Mouse (Mus musculus): ENCODE data around the gene Thoc7. TPM values are rescaled to one million over a fixed set of nuclear protein-coding genes. Genes with fewer than 3 reads are reported as not detected.

The Thoc7 gene
- polyA plus RNA-seq (2015; fragmentation: Nextera tagmentation; extraction: Ambion mirVana) = 146 and 164 TPM in 2 replicates

DNA sequence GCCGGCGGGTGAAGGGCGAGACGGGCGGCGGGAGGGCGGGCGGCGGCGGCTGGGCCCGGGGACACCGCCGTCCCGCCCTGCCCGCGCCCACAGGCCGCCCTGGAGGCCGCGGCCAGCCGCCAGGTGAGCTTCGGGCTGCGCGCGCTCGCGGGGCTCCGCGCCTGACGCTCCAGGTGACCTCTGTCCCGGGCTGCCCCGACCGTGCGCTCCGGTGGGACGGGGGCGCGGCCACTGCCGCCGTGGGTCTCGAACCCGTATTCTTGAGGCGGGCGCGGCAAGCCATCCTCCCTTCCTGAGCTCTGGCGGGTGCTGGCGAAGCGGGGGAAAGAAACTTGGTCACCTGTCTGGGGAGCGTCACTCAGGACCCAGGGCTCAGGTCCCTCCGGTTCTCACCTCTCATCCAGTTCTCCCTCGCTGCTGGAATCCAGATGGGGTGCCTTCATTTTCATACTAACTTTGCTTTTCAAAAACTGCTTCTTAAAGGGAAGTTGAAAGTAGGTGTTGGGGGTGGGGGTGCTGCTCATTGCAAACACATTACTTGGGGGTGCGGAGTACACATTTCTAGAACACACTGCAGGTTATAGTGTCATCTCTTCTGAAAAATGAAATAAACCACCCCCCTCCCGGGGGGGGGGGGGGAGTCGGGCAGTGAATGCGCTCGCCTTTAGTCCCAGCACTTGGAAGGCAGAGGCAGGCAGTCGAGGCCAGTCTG, at the start of gene Thoc7, which contains the start of gene Atxn7:
Thoc7 (minus strand) TSS at position 452 of the 712 bp plus-strand sequence.
Atxn7 (plus strand) TSS at position 40 of the 712 bp plus-strand sequence.
- Histone ChIP-seq H3K9ac (peak within 1 kb of the TSS; percentile 98), H3K4me2 (peak within 1 kb of the TSS; percentile 75), H3K4me3 (peak within 1 kb of the TSS; percentile 96), H3K9me3 (no peaks in the 10 kb centered on the region), H3K36me3 (no peaks in the 10 kb centered on the region; the same call in 1 of the 2 replicates), H3K27ac (replicated peaks) (peak within 1 kb of the TSS; percentile 86), H3K4me1 (peaks cover 25% of the 10 kb centered on the region), H3K27me3 (replicated peaks) (peaks cover 9% of the 10 kb centered on the region)
- 3% methylated on average over 35 of the region's 56 CpGs for WGBS
- peak; percentile 52; the same call in 1 of the 2 replicates for ATAC-seq (ENCODE audit: extremely low read depth, insufficient number of reproducible peaks, low FRiP score, low TSS enrichment)

DNA sequence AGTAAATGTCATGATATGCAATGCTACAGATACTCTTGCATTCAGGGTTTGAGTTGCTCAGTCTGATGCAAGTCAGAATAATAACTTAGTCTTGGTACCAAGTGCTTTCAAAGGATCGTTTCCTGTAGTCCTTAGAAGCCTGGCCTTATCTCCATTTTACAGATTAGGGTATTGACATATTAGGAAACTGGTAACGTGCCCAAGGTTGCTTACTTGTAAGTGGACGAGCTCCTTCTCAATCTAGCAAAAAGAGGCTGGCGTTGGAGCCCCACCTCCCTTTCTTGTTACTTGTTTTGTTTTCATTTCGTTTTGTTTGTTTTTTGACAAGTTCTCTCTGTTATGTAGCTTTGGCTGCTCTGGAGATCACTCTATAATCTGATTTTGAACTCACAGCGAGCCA, 48.1 kb upstream of the Thoc7 start:
- H3K9me3 ChIP-seq = no peaks in the 10 kb centered on the region
- ATAC-seq (ENCODE audit: extremely low read depth, insufficient number of reproducible peaks, low FRiP score, low TSS enrichment) = no peak
- H3K4me2 ChIP-seq = no peak overlapping the region
- no peaks in the 10 kb centered on the region for H3K27me3 ChIP-seq (replicated peaks)
- H3K4me3 ChIP-seq = no peak overlapping the region
- H3K9ac ChIP-seq = no peak overlapping the region
- whole genome bisulfite sequencing = 38% methylated on average over 6 of the region's 6 CpGs
- peaks cover under 1% of the 10 kb centered on the region; the same call in 1 of the 2 replicates for H3K36me3 ChIP-seq
- no peak overlapping the region for H3K27ac ChIP-seq (replicated peaks)
- peaks cover 16% of the 10 kb centered on the region for H3K4me1 ChIP-seq

DNA sequence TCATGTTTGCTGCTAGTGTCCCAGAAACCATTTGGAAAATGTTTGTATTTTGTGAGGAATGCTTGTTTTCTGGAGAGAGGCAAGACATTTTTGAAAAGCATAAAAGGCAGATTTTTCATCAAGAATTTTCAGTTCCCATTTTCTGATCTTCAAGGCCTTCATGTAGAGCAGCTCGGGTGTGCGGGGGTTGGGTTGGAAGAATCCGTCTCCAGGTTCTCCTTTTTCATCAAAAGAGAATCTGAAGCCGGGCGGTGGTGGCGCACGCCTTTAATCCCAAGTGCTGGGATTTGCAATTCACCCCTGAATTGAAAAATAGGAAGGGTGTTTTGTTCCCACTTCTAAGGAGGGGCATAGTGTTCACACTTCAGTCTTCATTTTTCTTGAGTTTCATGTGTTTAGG, 41.1 kb upstream of the Thoc7 start:
- H3K9ac ChIP-seq = no peak overlapping the region
- H3K4me1 ChIP-seq = no peaks in the 10 kb centered on the region
- H3K4me3 ChIP-seq = no peak overlapping the region
- no peaks in the 10 kb centered on the region for H3K9me3 ChIP-seq
- WGBS = 86% methylated on average over 7 of the region's 7 CpGs
- H3K27me3 ChIP-seq (replicated peaks) = no peaks in the 10 kb centered on the region
- H3K36me3 ChIP-seq = 0 out of 2 replicates have a peak, but pooled peaks cover 4% of the 10 kb centered on the region
- no peak overlapping the region for H3K4me2 ChIP-seq
- no peak for ATAC-seq (ENCODE audit: extremely low read depth, insufficient number of reproducible peaks, low FRiP score, low TSS enrichment)
- no peak overlapping the region for H3K27ac ChIP-seq (replicated peaks)

DNA sequence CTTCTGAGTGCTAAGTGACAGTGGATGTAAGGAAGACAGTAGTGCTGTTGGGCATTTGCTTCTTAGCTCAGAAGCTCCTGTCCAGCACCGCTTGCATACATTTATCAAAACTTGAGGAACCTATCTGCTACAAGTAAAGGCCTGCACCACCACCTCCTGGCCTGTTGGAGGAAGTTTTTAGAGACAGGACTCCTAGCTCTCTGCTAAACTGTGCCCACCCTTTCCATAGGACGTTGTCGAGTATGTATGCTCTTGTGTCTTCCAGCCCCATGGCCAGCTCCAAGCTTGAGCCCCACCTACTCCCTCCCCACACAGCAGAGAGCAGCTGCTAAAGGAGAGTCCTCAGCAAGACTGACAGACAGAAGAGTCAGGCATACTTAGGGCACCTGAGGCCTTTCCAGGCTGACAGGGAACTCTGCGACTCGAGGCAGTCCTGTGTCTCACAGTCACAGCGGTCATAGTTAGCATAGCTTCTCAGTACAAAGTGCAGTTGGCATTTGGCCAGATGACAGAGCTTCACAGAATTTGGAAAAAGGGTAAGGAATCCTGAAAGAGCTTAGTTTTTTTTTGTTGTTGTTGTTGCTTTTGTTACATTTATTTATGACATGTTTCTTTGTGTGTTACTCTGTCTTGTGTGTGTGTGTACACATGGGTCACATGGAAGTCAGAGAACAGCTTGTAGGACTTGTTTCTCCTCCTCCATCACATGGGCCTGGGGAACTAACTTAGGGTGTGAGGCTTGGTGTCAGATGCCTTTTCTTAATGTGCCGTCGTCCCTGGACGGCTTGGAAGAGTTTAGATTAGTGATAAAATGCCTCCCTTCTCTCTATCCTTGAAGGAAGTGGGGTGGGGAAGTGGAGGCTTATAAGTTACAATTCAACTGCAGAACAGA, 33.8 kb upstream of the Thoc7 start:
- ATAC-seq (ENCODE audit: extremely low read depth, insufficient number of reproducible peaks, low FRiP score, low TSS enrichment) = no peak
- Histone ChIP-seq H3K27me3 (replicated peaks) (no peaks in the 10 kb centered on the region), H3K4me2 (no peak overlapping the region), H3K27ac (replicated peaks) (0 out of 2 replicates have a peak overlapping the region, but pooled peaks have one; percentile 31), H3K9me3 (no peaks in the 10 kb centered on the region), H3K4me1 (peaks cover 19% of the 10 kb centered on the region), H3K9ac (0 out of 2 replicates have a peak overlapping the region, but pooled peaks have one; percentile 24), H3K36me3 (no peaks in the 10 kb centered on the region), H3K4me3 (no peak overlapping the region)
- 27% methylated on average over 9 of the region's 9 CpGs for WGBS

DNA sequence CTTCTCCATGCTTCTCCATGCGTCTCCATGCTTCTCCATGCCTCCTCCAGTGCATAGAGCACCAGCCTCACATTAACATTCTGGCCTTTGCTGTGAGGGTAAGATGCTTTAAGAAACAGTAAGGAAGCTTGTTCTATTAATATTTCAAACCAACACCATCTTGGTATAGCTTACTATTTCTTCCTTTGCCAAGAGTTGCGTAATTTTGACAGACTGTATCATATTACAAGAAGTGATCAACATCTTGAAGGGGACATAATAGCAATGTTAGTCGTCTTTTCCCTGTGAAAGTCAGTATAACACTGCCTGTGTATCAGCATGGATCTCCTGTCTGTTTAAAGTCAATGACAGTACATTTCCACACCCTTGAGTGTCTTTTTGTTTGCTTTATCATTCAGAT, 29.1 kb upstream of the Thoc7 start:
- Histone ChIP-seq H3K36me3 (no peaks in the 10 kb centered on the region), H3K4me3 (no peak overlapping the region)

DNA sequence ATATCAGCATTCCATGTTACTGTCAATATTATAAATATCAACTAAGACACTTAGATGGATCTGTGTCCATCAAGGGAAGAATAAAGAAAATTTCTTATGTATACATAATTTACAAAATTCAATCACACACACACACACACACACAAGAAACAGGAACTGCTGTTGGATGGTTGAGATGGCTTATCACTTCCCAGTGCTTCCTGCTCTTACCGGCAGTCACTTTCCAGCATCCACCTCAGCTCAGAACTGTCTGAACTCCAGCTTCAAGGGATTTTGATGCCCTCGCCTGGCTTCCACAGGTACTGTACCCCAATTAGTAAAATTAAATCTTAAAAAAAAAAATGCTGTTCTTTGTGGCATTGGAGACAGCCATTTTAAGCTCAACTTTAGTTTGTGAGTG, 26.7 kb upstream of the Thoc7 start:
- H3K4me3 ChIP-seq = no peak overlapping the region
- no peak for ATAC-seq (ENCODE audit: extremely low read depth, insufficient number of reproducible peaks, low FRiP score, low TSS enrichment)
- 43% methylated on average over 2 of the region's 2 CpGs for WGBS

More for the DNA sequence above, 29.1 kb upstream of the Thoc7 start:
- H3K9ac ChIP-seq = no peak overlapping the region
- WGBS = 75% methylated on average over 3 of the region's 3 CpGs
- ATAC-seq (ENCODE audit: extremely low read depth, insufficient number of reproducible peaks, low FRiP score, low TSS enrichment) = no peak
- no peaks in the 10 kb centered on the region for H3K9me3 ChIP-seq
- H3K4me2 ChIP-seq = no peak overlapping the region
- H3K27me3 ChIP-seq (replicated peaks) = no peaks in the 10 kb centered on the region
- H3K27ac ChIP-seq (replicated peaks) = no peak overlapping the region
- peaks cover 10% of the 10 kb centered on the region for H3K4me1 ChIP-seq

GRCm38 (mm10) chr14:13982174-13982573, 20.5 kb upstream of the Thoc7 start:
- H3K27me3 ChIP-seq (replicated peaks) = peaks cover 18% of the 10 kb centered on the region
- no peak overlapping the region for H3K9ac ChIP-seq
- H3K4me1 ChIP-seq = peaks cover 3% of the 10 kb centered on the region; the same call in 1 of the 2 replicates
- no peaks in the 10 kb centered on the region for H3K9me3 ChIP-seq
- 39% methylated on average over 2 of the region's 2 CpGs for WGBS
- ATAC-seq (ENCODE audit: extremely low read depth, insufficient number of reproducible peaks, low FRiP score, low TSS enrichment) = no peak
- H3K27ac ChIP-seq (replicated peaks) = no peak overlapping the region
- no peak overlapping the region for H3K4me3 ChIP-seq
- H3K36me3 ChIP-seq = no peaks in the 10 kb centered on the region
- no peak overlapping the region for H3K4me2 ChIP-seq

More for the DNA sequence above, 26.7 kb upstream of the Thoc7 start:
- H3K36me3 ChIP-seq = no peaks in the 10 kb centered on the region
- no peaks in the 10 kb centered on the region for H3K27me3 ChIP-seq (replicated peaks)
- no peak overlapping the region for H3K9ac ChIP-seq
- no peak overlapping the region for H3K27ac ChIP-seq (replicated peaks)
- no peaks in the 10 kb centered on the region for H3K4me1 ChIP-seq
- no peak overlapping the region for H3K4me2 ChIP-seq
- no peaks in the 10 kb centered on the region for H3K9me3 ChIP-seq

DNA sequence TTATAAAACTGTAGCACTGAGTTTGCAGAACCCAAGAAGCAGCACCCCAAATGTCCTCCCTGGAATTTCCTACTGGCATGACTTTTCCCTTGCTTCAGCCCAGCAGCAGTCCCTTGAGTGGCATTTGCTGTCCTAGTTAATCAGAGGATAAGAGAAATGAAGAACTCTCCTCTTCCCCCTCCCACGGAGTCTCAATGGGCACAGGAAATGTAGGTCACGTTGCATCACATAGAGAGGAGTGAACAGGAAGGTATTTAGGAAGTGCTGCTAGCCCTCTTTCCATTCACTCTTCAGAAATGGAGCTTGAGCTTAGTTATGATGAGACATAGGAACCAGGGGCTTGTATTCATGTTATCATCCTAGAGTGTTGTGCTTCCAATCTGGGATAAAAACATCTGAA, 19.6 kb upstream of the Thoc7 start:
- Histone ChIP-seq H3K9me3 (no peaks in the 10 kb centered on the region), H3K27ac (replicated peaks) (no peak overlapping the region), H3K36me3 (no peaks in the 10 kb centered on the region), H3K4me2 (no peak overlapping the region), H3K27me3 (replicated peaks) (peaks cover 18% of the 10 kb centered on the region), H3K4me1 (peaks cover 3% of the 10 kb centered on the region; the same call in 1 of the 2 replicates), H3K4me3 (no peak overlapping the region), H3K9ac (no peak overlapping the region)
- WGBS = 27% methylated on average over 2 of the region's 2 CpGs
- no peak for ATAC-seq (ENCODE audit: extremely low read depth, insufficient number of reproducible peaks, low FRiP score, low TSS enrichment)

GRCm38 (mm10) chr14:13977498-13977897, 15.8 kb upstream of the Thoc7 start:
- Histone ChIP-seq H3K27me3 (replicated peaks) (peaks cover 46% of the 10 kb centered on the region), H3K4me1 (peaks cover 5% of the 10 kb centered on the region; the same call in 1 of the 2 replicates), H3K4me2 (no peak overlapping the region), H3K9me3 (no peaks in the 10 kb centered on the region), H3K9ac (no peak overlapping the region), H3K4me3 (no peak overlapping the region), H3K36me3 (no peaks in the 10 kb centered on the region), H3K27ac (replicated peaks) (no peak overlapping the region)
- no peak for ATAC-seq (ENCODE audit: extremely low read depth, insufficient number of reproducible peaks, low FRiP score, low TSS enrichment)
- 60% methylated on average over 1 of the region's 1 CpGs for WGBS

DNA sequence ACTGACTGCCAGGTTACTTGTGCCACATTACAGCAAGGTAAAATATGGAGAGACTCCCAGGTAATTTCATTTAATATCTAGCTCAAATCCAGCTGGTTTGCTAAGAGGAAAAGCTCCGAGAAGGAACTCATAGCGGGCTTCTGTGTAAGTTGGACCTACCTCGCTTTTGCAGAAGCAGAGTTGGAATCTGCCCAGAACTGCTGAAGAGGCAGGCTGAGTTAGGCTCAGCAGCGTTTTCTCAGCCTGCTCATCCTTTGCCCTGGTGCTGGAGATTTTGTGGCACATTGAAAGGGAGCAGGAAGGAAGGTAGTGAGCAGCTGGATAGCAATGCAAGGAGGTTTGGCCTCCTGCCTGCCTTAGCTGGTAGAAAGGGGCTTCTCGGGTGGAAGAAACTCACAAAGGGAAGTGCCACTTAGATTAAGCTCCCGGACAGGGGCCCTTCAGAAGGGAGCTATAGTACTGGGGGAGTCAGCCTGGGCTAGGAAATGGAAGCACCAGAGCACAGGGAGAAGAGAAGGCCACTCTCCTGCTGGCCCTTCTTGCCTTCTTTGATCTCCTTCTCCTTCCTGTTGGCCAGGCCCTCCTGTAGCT, 10.1 kb upstream of the Thoc7 start:
- Histone ChIP-seq H3K4me3 (no peak overlapping the region), H3K9me3 (no peaks in the 10 kb centered on the region), H3K4me1 (peaks cover 12% of the 10 kb centered on the region; the same call in 1 of the 2 replicates), H3K27me3 (replicated peaks) (peaks cover 60% of the 10 kb centered on the region), H3K27ac (replicated peaks) (no peak overlapping the region), H3K36me3 (no peaks in the 10 kb centered on the region), H3K9ac (no peak overlapping the region), H3K4me2 (no peak overlapping the region)
- WGBS = 31% methylated on average over 6 of the region's 6 CpGs
- ATAC-seq (ENCODE audit: extremely low read depth, insufficient number of reproducible peaks, low FRiP score, low TSS enrichment) = no peak

- no peak overlapping the region for H3K4me3 ChIP-seq
- WGBS = 86% methylated on average over 3 of the region's 3 CpGs
- H3K4me1 ChIP-seq = peaks cover 10% of the 10 kb centered on the region; the same call in 1 of the 2 replicates
- no peak for ATAC-seq (ENCODE audit: extremely low read depth, insufficient number of reproducible peaks, low FRiP score, low TSS enrichment)
- H3K4me2 ChIP-seq = no peak overlapping the region
- H3K9me3 ChIP-seq = no peaks in the 10 kb centered on the region
- no peaks in the 10 kb centered on the region for H3K36me3 ChIP-seq
- no peak overlapping the region for H3K27ac ChIP-seq (replicated peaks)
- H3K27me3 ChIP-seq (replicated peaks) = peaks cover 66% of the 10 kb centered on the region
- no peak overlapping the region for H3K9ac ChIP-seq
These were observed 8.9 kb upstream of the Thoc7 start for GRCm38 (mm10) chr14:13970513-13970912.
